ENCODE assay signal across 9 mouse cellular contexts in genomic region chr7:19462884-19463381, GRCm38 (mm10). TPM values are rescaled to one million over a fixed set of nuclear protein-coding genes. Genes with fewer than 3 reads are reported as not detected.
DNase-seq lines count a peak whose midpoint lies in the region; ATAC-seq and TF ChIP-seq lines count a peak whose summit lies in the region.
"Had no signal": no experiment of that assay in that cellular context is flagged by ENCODE, and none has a peak within 500 bp of the region (broad histone marks: within the 10 kb centered on the region; RNA-seq: fewer than 3 reads in every experiment).

Gene Exoc3l2 (plus strand): TSS chr7:19463331.

- WGBS in lung, embryonic 15.5 days, result 32% methylated on average over 6 of the region's 6 CpGs
- 60% methylated on average over 6 of the region's 6 CpGs for WGBS in kidney, adult 2 months
- WGBS in liver, embryonic 12.5 days (ENCODE audit: insufficient replicate concordance), result 13% methylated on average over 6 of the region's 6 CpGs

- H3K4me2 ChIP-seq in lung, embryonic 15.5 days, result peak within 1 kb of the TSS; percentile 18; the same call in 1 of the 2 replicates
- H3K4me2 ChIP-seq in liver, embryonic 12.5 days, result peak within 1 kb of the TSS; percentile 43

- DNase-seq in lung, adult 18-20 months, result no peak
- DNase-seq in adrenal gland, postnatal 36 days, result peak in 1 of 2 experiments; percentile 57
- peak; percentile 73 for DNase-seq in kidney, adult 2 months
- no peak for DNase-seq in layer of hippocampus, adult 2 months (ENCODE audit: low spot score in 2 of 2)
- DNase-seq in B cell, adult 2 months, result no peak
- no peak for DNase-seq in gastrocnemius, postnatal 25 days

- H3K4me3 ChIP-seq in lung, embryonic 15.5 days, result peak within 1 kb of the TSS; percentile 5; the same call in 1 of the 2 replicates
- peak within 1 kb of the TSS; percentile 54 for H3K4me3 ChIP-seq in kidney, adult 2 months (ENCODE audit: insufficient read depth, low read depth, low read length)
- peak within 1 kb of the TSS; percentile 34 for H3K4me3 ChIP-seq in liver, embryonic 12.5 days
- no peak within 1 kb of the TSS for H3K4me3 ChIP-seq in layer of hippocampus, adult 2 months
- H3K4me3 ChIP-seq: myocyte had no signal

- H3K36me3 ChIP-seq in lung, embryonic 15.5 days, result no peaks in the 10 kb centered on the region
- no peaks in the 10 kb centered on the region for H3K36me3 ChIP-seq in kidney, adult 2 months (ENCODE audit: control insufficient read depth, insufficient read depth, low read length)
- H3K36me3 ChIP-seq in liver, embryonic 12.5 days, result no peaks in the 10 kb centered on the region

- ATAC-seq in lung, embryonic 15.5 days (ENCODE audit: borderline replicate concordance, extremely low read depth, low FRiP score, low TSS enrichment), result no peak
- peak; percentile 8; the same call in 1 of the 2 replicates for ATAC-seq in liver, embryonic 12.5 days

- H3K9me3 ChIP-seq in lung, embryonic 15.5 days, result no peaks in the 10 kb centered on the region
- H3K9me3 ChIP-seq in liver, embryonic 12.5 days (replicated peaks), result no peaks in the 10 kb centered on the region

- H3K27me3 ChIP-seq in lung, embryonic 15.5 days, result peaks cover 10% of the 10 kb centered on the region
- no peaks in the 10 kb centered on the region for H3K27me3 ChIP-seq in kidney, adult 2 months (replicated peaks; ENCODE audit: control insufficient read depth, insufficient read depth, low read length)
- H3K27me3 ChIP-seq in liver, embryonic 12.5 days (replicated peaks), result peaks cover 18% of the 10 kb centered on the region

- H3K4me1 ChIP-seq in lung, embryonic 15.5 days, result peaks cover 22% of the 10 kb centered on the region
- H3K4me1 ChIP-seq in kidney, adult 2 months (ENCODE audit: control insufficient read depth, insufficient read depth, low read length), result no peaks in the 10 kb centered on the region
- H3K4me1 ChIP-seq in liver, embryonic 12.5 days, result peaks cover 66% of the 10 kb centered on the region

- TF ChIP-seq CTCF in kidney, adult 2 months (conservative IDR thresholded peaks at IDR 0.05; ENCODE audit: insufficient read depth, insufficient read length, low read depth, low read length), result no peak
- no peak for TF ChIP-seq CTCF in layer of hippocampus, adult 2 months (conservative IDR thresholded peaks at IDR 0.05)

- TF ChIP-seq POLR2A in kidney, adult 2 months (IDR thresholded peaks at IDR 0.05; ENCODE audit: low read depth, low read length), result no peak

- H3K27ac ChIP-seq in lung, embryonic 15.5 days, result 0 out of 2 replicates have a peak within 1 kb of the TSS, but pooled peaks have one; percentile 4
- H3K27ac ChIP-seq in kidney, adult 2 months (ENCODE audit: insufficient read depth, low read depth, low read length), result peak within 1 kb of the TSS; percentile 89
- peak within 1 kb of the TSS; percentile 57; the same call in 1 of the 2 replicates for H3K27ac ChIP-seq in liver, embryonic 12.5 days
- H3K27ac ChIP-seq in layer of hippocampus, adult 2 months, result no peak within 1 kb of the TSS

- no peak within 1 kb of the TSS; the same call in 1 of the 2 replicates for H3K9ac ChIP-seq in lung, embryonic 15.5 days
- peak within 1 kb of the TSS; percentile 13 for H3K9ac ChIP-seq in liver, embryonic 12.5 days

RNA-seq across cellular contexts. Expression of gene Exoc3l2, which starts in this region (rescaled TPM):
- 1.4 and 1.7 TPM in 2 replicates for polyA plus RNA-seq in lung, embryonic 15.5 days (2015; fragmentation: Nextera tagmentation; extraction: Ambion mirVana)
- total RNA-seq in adrenal gland, postnatal 36 days (2021), result 10 to 100 TPM; 41.1 to 49.6 TPM
- polyA plus RNA-seq in kidney, adult 2 months (2012; rRNA removed), result 41.6 and 46.6 TPM in 2 replicates
- polyA plus RNA-seq in liver, embryonic 12.5 days (2016; fragmentation: Nextera tagmentation; extraction: Ambion mirVana), result 3.6 and 3.9 TPM in 2 replicates
- total RNA-seq in layer of hippocampus, adult 2 months (2021), result under 1 TPM; 0.10 to 0.38 TPM
- under 1 TPM; 0.56 to 0.67 TPM for total RNA-seq in gastrocnemius, postnatal 25 days (2021)
- polyA plus RNA-seq: myocyte had no signal

Comparison
In these comparisons a context has a peak if more than half of its experiments do, and no peak if none do; other contexts are left out.
1. RNA of gene Exoc3l2 (total RNA-seq): 41.1 to 49.6 TPM in adrenal gland, postnatal 36 days; 0.56 to 0.67 TPM in gastrocnemius, postnatal 25 days and 0.10 to 0.38 TPM in layer of hippocampus, adult 2 months; every median in the first group is over 10 times any median in the second.